Mouse (Mus musculus) liver, postnatal 0 days (tissue): ENCODE data around the gene Dctd.

Experiments used
- CTCF ChIP-seq: sonication (generic); IDR thresholded peaks from 2 replicates; pipeline ENCODE4 v1.5.1; 2016; ENCODE audit warnings: antibody characterized with exemption, low read depth
- EP300 ChIP-seq: IDR thresholded peaks from 2 replicates; pipeline ENCODE4 v1.6.1; 2016; ENCODE audit warnings: antibody characterized with exemption, low read depth, mild to moderate bottlenecking

GRCm38 (mm10) chr8:48158560-48159217 lies 59.8 kb downstream of the Dctd start:
- TF ChIP-seq EP300 (no peak), CTCF (no peak)
